Mouse (Mus musculus) megakaryocyte-erythroid progenitor cell, adult 5-6 weeks (primary cell): ENCODE measurements around the gene Kmt2b. TPM values are rescaled to one million over a fixed set of nuclear protein-coding genes. Genes with fewer than 3 reads are reported as not detected.
A peak's percentile ranks its signal among the peaks of the same experiment; 100 is the strongest.

ENCODE experiments used
- ATAC-seq: replicated peaks from 2 replicates; pipeline ENCODE4 v1.8.0; 2016; ENCODE audit warnings: mild to moderate bottlenecking, inconsistent platforms; ENCODE audit not compliant: severe bottlenecking, poor library complexity, low FRiP score, low TSS enrichment
- total RNA-seq, 2 experiments: library from RNA; stranded (forward) in 1 of 2; stranded (reverse) in 1 of 2; fragments of 200-1000, 215-1000 nt in 1 of 2; fragments of >200 nt in 1 of 2; fragmentation: Nextera tagmentation in 1 of 2; gene quantifications; 2 replicates each; pipeline ENCODE4 v1.2.3; 2014 to 2017

Gene Kmt2b
- total RNA-seq, 2 experiments from 2014 or later: 17.3 to 115 TPM

DNA sequence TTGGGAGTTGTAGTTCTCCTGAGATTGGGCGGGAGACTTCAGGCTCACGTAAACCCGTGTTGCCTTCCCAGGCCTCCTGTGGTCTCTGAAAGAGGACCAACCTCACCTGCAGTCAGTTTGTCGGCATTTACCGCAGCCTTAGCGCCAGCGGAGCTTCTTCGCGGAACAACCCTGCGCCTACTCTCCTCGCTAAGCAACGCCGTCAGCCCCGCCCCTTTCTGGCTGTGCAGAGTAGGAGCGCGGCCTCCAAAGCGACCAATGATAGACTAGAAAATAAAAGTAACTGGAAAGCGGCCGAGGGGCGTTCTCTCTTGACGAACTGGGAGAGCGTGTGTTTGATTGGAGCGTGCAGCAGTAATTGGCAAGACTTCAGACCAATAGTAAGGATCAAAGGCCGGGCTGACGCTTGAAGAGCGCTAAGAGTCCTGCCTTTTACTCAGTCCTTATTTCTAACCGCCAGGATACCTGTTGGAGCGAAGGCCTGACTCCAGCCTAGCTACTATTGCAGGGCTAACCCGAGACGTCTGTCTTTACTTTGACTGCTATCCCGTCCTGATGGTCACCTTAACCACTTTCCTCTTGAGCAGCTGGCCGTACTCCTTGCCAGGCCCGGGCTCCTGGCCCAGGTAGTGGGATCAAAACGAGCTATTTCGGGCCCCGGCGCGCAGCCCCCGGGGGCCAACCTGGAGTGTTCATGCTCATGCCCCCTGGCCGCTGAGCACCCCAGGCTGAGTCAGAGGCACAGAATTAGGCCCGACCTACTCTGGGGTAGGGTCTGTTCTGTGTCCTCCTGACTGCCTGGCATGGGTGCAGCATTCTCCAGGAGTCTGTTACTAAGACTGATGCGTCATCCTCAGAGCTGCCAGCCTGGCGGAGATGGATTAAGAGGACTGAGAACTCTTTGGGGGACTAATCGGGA lies 36.2 kb downstream of the Kmt2b start, which contains the start of the genes Hspb6 and Proser3:
TSS of gene Hspb6 (plus strand) at position 77 of the 919 bp plus-strand sequence.
TSS of gene Proser3 (minus strand) at position 198 of the 919 bp plus-strand sequence.
- ATAC-seq: peak; percentile 88

GRCm38 (mm10) chr7:30551445-30552101 lies 37.0 kb downstream of the Kmt2b start:
- peak; percentile 46 for ATAC-seq

GRCm38 (mm10) chr7:30550603-30551002 lies 37.9 kb downstream of the Kmt2b start:
- ATAC-seq: no peak

DNA sequence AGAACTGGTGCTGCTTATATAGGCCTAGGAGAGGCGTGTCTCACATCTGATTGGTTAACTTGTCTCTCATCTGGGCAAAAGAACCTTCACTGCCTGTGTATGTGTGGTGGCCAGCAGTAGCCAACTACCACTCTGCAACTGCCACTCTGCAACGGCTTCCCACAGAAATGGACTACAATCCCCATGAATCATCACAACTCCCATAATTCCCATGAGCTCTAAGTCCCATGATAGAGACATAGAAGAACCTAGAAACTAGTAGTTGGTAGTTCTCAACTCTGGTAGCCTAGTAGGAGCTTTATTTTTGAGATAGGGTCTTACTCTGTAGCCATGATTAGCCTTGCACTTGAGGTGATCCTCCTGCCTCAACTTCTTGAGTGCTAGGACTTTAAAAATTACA lies 38.6 kb downstream of the Kmt2b start:
- ATAC-seq: no peak

GRCm38 (mm10) chr7:30544327-30544726 lies 44.2 kb downstream of the Kmt2b start:
- peak; percentile 46; the same call in 1 of the 2 replicates for ATAC-seq

GRCm38 (mm10) chr7:30540572-30540971 lies 48.0 kb downstream of the Kmt2b start:
- no peak for ATAC-seq

DNA sequence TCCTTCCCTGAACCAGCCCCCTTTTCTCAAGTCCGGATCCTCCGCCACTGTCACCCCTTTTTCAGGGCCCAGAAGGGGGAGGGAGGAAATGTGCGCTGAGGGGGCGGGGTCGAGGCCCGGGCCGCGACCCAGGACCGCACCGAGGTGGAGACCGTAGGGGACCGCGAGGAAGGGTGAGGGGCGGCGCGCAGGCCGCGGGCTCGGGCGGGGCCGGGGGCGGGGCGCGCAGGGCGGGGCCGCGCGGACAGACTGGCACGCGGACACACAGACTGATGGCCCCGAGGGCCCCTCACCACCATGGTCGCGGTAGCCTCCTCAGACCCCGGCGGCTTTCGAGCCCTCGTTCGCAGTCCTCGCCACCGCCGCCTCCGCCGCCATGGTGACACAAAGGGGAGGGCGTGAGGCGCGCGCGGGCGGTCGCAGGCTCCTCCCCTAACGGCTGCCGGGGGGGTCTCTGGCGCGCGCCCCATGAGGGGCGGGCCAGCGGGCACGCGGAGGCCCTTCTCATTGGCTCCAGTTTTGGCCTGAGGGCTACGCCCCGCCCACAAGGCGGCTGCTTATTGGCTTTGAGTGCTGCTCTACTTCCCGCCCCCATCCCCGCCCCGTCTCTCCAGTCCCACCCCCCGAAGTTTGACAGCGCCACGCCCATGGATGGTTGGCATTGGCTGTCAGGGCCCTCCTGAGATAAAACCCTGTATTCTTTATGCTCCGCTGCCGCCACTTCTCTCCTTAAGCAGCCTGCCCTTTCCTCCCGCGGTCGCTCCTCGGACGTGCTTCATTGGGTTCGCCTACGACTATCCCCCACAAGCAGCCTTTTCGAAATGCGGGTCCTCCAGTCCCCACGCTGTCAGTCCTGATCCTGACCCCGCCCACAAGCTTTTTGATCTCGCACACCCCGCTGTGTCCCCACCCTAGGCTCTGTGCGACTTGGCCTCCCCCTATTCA lies 53.6 kb downstream of the Kmt2b start, which contains the start of gene Arhgap33:
TSS of gene Arhgap33 (minus strand) at position 428 of the 945 bp plus-strand sequence.
- peak; percentile 87 for ATAC-seq

DNA sequence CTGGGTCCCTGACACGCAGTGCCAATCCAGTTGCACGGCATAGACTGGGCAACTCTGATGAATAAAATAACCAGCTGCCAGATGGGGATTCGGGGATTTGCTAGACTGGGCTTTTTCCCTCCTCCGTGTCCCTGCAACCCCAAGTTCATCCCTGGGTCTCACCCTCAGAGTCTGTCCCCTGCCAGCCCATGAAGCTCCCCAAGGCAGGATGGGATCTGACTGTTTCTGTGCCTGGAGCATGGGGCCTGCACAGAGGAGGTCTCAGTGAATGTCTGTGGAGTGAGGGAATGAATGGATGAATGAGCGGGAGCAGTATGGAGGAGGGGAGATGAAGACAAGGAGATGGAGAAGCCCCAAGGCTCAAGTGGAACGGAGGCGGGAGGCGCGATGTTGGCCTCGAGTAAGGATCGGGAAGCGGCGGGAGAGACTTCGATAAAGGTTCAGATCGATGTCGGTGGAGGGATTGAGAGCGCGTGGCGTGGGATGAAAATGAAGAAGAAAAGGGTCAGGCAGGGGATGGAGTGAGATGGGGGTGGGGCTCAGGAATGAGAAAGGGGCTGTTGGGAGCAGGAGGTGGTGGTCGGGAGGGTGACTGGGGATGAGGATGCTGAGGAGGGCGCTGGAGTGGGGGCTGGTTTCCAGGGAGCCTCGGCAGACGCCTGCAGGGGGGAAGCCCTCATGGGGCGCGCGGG lies 54.4 kb downstream of the Kmt2b start:
- ATAC-seq: 0 out of 2 replicates have a peak, but pooled peaks have one; percentile 2

DNA sequence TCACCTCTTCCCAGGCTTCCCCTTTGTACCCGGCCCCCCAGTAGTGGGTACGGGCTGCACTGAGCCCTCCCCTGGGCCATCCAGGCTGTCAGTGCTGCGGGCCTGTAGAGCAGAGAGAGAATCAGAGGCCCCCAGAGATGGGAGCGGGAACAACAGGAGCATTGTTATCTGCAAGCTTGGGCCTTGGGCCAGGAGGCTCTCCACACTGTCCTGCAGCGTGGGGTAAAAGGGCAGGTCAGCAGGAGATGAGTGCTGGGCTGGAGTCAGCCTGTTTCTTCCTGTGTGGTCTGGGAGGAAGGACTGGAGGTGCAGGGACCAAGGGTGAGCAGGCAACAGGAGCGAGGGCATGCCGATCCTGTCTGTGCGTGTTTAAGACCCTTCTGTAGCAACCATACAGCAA lies 55.6 kb downstream of the Kmt2b start:
- no peak for ATAC-seq

DNA sequence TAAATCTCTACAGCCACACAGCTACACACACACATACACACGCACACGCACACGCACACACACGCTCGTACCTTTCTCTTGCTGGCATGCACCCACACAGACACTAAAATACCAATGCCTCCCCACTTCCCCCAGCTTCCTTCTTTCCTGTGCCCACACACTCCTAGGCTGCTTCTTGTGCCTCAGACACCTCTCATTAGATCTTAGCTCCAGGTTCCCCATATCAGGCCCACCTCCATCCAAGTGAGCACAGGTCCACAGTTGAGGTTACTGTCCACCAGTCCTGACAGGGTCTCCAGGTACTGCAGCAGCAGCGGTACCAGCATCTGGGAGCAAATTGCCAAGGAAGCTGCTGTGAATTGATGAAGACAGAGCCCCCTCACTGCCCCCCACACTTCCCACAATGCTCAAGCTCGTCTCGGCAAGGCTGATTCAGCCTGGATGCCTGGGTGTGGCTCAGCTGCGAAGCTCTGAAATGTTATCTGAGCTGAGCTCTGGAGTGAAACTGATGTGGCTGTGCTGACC lies 57.2 kb downstream of the Kmt2b start:
- ATAC-seq: no peak

GRCm38 (mm10) chr7:30526981-30527380 lies 61.5 kb downstream of the Kmt2b start:
- no peak for ATAC-seq

DNA sequence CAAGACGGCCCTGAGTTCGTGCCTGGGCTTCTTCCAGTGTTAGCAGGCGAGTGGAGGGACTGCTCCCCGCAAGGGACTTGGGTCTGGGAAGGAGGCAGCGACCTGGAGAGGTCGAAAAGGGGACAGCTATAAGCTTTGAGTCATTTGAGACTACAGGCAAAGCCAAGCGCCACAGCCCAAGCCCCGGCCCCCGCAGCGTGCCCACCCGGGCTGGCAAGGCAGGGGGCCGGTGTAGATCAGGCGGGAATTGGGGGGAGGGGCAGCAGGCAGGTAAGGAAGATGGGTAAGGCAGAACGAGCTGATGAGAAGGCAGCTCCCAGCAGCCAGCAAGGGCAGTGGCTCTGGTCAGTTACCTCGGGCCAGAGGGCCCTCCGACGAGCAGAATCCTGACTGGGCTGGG lies 62.1 kb downstream of the Kmt2b start:
- no peak for ATAC-seq

GRCm38 (mm10) chr7:30525954-30526353 lies 62.6 kb downstream of the Kmt2b start:
- no peak for ATAC-seq

DNA sequence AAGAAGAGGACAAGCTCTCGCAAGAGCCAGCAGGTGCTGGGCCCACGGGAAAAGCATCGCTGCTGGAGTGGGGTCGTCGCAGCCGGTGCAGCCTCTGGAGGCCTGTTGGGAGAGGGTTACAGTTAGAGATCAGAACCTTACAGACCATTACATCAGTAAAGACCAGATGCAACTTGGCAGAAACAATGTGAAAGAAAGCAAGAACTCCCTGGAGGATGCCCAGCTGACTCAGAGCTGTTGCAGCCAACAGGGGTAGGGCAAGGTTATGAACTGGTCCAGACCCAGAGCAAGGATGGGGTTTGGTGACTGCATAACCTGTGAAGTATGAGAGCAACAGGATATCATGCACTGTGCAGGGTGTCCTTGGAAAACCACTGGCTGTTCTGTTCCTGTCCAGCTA lies 64.0 kb downstream of the Kmt2b start:
- no peak for ATAC-seq

DNA sequence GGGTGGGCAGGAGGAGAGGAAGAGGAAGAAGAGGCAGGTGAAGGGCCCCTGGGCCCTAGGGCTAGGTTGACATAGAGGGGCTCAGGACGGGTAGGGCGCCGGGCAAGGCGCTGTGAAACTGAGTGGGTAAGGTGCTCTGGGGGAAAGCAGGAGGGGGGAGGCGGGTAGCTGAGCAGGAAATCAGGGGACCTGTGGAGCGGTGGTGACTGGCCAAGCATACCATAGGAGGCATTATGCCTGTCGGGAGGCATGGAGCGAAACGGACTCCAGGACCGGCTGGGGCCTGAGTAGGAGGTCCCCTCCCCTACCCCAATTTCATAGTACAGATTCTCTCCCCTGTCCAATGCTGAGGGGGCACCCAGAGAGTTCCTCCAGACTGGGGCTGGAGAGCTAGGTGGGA lies 65.7 kb downstream of the Kmt2b start:
- ATAC-seq: no peak

DNA sequence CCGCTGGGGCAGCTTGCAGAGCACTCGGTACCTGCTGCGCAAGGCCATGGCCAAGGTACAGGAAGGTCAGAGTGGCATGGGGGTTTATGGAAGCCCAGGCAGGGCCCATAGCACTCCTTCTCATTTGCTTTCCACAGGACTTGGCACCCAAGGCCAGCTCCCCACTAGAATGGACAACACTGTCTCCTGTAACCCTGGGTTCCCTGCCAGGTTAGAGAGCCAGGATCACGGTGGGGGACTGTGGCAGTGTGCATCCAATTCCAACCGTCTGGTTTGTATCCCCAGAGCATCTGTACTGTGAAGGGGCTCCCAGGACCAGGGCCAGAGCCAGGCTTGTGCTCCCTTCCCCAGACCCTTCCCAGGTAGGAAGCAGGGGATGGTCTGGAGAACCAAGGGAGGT lies 67.7 kb downstream of the Kmt2b start:
- no peak for ATAC-seq

GRCm38 (mm10) chr7:30520396-30520795 lies 68.1 kb downstream of the Kmt2b start:
- no peak for ATAC-seq
